Mouse (Mus musculus): ENCODE results near the gene Aprt.

Gene Aprt

DNA sequence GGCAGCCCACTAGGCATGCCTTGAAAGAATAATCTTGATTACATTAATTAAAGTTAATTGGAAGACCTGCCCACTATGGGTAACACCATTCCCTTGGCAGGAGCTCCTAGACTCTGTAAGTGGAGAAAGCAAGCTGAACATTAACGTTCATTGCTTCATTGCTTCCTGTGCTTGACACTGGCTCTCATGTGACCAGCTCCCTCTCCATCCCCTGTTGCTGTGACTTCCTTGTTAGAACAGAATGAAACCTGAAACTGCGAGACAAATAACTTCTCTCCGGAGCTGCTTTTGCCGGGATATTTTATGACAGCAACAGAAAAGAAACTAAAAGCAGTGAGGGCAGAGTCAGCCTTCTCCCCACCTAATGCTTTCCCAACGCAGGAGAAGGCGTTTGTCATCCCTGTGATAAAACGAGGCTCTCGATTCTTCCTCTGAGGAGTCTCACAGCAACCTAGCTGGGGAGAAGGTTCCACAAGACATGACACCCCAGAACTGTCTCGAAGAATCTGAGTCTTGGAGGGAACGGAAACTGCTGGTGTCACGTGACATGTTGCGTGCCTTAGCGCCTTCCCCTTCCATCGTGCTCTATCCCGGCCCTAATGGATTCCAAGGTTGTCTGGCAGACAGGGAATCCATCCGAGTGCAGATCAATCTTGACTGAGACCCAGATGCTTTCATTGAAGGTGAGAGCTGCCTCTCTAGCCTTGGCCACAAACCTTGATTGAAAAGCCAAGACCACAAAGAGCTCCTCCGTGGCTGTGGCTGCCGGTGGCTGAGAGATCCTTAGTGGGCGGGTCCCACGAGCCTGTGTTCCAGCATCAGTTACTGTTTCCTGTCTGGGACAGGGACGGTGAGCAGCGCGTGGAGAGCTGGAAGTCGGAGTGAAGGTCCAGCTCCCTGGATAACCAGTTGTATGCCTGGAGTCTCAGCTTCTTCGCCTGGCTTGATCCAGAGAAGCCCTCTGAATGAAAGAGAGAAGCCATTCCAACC is 12.1 kb downstream of the Aprt start:
- no peak for DNase-seq (ENCODE audit: low spot score)

DNA sequence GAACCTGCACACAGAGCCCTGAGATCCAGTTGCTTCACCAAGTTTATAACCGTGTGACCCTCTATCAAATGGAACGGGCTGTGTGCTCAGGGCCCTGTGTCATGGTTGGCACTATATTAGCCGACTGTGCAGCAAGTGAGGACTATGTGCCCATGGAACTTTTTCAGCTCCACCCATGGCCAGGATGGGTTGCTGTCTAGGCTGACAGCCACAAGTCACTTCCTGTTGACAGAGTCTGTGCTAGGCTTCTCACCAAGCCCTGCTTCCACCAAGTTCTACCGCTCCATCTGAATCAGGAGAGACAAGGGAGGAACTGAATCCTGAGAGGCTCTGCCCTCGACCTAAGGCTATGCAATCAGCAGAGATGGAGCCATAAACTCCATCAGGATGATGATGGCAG is 15.5 kb downstream of the Aprt start:
- DNase-seq (ENCODE audit: low spot score): no peak

DNA sequence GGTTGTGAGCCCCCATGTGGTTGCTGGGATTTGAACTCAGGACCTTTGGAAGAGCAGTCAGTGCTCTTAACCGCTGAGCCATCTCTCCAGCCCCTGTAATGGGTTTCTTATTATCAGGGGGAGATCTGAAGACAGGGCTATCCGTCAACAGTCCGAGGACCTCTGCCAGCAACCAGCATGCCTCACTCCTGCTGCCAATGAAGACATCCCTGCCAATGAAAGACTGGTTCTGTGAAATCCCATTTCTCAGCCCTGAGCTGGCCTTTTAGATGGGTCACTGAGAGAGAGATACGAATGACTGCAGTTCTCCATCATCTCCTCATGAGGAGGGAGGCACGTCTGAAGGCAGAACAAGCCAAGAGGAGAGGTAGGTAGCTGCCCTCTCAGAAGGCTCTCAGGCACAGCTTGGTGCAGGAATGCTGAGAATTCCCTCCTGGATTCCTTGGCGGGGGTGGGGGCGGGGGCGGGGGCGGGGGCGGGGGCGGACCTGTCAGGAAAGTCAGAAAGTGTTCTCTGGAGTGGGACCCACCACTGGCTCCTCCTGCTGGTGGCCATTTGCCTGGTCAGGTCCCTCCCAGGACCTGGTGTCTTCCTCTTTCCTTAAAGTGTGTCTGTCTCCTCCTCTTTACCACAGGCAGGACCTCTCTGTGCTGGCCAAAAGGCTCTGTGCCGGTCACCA is 17.9 kb downstream of the Aprt start:
- DNase-seq (ENCODE audit: low spot score): no peak

DNA sequence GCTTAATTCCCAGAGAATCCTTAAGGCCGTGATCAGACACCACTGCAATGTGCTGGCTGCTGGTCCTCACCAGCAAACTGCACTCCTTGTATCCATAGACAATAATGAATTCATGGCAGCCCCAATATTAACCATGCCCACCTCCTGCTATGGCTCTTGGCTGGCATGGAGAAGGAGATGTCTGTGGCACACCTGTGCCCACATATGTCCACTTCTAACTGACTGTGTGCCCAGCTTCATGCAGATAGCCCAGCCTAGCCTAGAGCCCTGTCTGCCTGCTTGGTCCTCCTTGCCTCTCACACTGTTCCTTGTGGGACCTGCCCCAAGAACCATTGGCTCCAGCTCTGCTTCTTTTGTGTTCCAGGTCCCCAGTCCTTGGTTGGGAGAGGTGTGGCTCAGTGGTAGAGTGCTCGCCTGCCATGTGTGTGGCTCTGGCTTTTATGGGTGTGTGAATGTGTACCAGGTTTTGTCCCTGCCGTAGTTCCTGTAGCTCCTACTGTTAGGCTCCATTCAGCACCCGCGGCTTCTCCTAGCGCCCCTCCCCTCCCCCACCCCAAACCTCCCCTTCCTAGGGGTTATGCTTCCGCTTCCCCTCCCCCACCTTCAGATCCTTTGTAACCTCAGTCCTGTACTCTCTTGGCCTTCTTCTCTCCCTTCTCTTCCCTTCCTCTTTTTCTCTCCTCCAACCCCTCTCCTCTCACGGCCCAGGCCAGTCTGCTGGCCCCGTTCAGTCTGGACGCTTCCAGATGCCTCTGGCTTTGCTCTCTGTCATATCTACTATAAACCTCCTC is 19.3 kb downstream of the Aprt start:
- no peak for DNase-seq (ENCODE audit: low spot score)

DNA sequence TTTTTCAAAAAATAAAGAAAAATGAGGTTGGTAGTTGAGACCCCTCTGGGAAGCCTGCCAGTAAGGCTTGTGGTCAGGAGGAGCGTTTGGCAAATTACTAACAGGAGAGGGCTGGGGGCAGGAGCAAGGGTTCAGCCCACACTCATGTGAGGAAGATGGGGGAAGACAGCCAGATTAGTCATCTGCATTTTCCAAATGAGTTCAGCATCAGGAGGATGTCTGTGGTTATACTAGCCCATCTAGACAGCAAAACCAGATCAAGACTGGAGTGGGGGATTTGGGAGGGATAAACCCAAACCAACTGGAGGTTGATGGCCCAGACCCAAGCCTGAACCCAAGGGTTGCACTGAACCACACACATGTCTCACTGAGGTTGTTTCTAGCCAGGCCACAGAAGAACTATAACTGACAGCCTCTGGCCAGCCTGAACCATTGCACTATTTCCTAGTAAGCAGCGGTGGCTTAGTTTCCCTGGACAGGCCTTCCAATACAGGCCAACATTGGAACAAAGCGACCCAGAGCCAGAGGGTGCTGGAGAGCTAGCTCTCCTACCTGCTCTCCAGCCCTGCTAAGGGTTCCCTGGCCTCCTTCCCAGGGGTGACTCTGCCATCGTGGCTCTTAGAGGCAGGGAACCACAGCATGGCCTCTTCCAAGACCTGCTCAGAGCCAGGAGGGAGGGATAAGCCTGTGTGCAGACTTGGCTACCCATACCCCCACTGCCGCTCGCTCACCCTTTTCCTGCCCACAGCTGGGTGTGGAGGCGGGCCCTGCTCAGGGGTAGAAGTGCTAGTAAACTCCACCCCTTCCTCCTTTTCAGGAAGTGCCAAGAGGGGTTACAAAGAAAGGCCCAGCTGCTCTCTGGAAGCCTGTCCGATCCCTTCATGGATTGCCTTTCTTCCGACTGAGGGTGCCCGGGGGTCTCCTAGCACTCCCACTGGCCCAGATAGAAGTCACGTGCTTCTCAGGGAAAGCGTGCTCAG is 20.4 kb downstream of the Aprt start:
- no peak for DNase-seq (ENCODE audit: low spot score)

DNA sequence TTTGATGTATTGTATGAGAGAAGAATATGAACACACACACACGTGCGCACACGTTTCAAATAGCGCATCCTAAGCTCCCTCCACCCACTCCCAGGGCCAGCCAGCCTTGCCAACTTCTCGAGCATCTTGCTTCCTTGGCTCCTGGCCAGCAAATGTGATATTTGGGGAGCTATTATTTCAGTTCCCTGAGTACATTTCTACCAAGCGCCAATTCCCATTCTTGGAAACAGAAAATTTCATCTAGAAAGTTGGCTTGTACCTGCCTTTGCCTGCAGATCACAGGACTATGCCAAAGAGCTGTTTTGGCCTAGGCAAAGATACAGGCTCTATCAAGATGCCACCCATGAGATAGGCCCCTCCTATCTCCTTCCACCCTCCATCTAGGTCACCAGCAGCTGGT is 21.9 kb downstream of the Aprt start:
- no peak for DNase-seq (ENCODE audit: low spot score)

DNA sequence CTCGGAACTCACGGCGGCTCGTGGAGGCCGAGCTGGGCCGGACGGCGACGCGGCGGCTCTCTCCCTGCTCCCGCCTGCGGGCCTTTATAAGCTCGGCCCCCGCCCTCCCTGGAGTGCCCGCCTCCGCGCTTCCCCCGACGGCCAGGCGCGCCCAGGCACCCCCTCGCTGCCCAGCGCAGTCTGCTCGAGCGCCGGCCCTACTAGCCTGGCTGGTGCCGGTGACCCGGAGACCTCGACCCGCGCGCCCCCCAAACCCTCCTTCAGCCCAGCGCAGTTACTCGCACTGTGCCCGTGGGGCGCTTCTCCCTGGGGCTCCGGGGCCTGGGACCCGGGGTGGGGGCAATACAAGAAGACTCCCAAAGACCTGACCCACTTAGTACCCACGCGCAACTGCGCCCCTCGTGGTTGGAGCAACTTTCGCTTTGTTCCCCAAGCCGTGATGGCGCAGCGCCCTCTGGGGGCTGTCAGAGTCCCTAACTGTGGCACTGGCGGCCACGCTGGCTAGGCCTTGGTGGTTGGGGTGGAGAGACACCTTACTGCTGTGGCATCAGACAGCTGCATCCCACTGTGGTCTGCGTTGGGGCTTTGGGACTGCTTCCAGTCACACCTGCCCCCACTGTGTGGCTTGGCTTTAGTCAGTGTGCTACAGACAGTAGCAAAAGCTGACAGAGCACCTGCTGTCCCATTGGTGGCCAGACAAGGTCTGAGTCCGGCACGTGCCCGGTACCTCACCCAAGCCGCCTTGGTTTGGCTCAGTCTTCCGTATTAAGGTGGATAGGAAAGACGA is 25.3 kb downstream of the Aprt start, which contains the start of gene Piezo1:
Piezo1 (minus strand) TSS at position 65 of the 787 bp plus-strand sequence.
- DNase-seq (ENCODE audit: low spot score): peak; percentile 93

DNA sequence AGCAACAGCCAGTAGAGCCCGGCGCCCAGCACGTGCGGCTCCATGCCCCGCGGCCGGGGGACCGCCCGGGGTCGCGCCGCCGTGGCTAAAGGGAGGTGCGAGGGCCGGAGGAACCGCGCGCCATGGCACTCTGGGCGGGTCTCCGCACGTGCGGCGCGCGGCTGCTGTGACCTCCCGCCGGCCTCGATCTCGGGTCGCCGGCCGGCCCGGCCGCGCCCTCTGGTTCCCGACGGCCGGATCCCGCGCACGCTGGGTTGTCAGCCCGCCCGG is 25.8 kb downstream of the Aprt start:
- DNase-seq (ENCODE audit: low spot score): no peak

DNA sequence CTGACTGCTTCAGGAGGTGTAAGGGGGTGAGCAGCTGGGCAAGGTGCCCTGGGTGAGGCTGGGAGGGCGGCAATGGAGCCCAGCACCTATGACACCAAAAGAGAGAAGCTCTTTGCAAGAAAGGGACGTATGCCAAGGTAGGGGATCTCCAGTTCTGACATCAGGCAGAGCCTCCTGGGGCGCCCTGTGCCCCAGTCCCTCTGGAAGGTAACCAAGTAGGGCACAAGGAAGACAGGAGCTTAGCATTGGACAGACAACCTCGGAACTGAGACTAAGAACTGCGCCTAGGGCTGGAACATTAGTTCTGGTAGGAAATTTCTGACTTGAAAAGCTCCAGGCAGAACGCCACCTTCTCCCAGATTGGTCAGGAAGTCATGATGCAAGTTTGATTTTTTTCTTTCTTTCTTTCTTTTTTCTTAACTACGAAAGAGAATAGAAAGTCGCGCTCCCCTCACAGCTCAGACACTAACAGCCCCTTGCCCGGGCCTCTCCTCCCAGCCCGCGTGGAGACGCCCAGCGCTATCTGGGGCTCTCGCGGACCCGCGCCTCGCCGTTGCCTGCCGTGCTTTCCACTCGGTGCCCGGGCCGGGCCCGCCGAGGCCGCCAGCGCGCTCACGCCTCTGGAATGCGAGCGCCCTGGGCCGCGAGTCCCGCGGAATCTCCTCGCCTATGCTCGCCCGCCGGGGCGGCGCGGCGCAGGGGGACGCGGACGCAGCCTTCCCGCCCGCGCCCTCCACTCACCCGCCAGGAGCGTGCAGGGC is 26.3 kb downstream of the Aprt start:
- DNase-seq (ENCODE audit: low spot score): no peak

DNA sequence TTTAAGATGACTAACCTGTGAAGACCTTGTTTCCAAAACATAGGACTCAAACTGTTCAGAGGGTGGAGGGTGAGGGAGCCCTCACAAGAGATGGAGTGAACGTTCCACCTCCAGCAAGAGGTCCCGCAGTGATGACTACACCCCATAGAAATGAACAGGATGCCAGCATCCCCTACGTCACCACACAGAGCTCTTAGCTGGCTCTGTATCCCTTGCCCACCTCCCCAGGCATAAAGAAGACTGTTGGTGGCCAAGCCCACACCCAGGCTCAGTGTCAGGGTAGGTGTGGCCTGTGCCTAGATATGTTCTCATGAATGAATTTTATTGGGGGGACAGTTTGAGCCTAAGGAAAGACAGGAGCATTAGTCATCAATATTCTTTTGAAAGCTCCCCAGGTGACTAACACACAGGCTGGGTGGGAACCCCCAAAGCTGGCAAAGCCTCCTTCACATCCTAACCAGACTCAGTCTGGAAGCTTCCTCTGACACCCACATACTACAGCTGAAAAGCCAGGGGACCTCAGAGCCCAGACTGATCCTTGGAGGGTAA is 27.7 kb downstream of the Aprt start:
- no peak for DNase-seq (ENCODE audit: low spot score)

DNA sequence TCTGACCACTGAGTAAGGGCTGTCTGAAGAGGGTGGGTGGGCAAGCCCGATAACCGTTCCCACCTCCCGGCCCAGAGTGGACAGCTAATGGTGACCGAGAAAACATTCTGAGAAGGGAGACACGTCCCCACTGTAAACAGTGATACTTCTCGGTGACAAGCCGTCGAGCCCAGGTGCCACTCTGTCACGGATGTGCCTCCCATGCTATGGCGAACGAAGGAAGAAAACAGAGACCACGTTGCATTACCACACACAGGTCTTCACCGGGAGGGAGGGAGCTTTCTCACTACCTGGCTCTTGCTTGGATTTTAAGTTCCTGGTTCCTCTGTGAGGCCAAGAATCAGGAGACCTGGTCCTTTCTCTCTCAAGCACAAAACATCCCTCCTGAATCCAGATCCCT is 28.4 kb downstream of the Aprt start:
- DNase-seq (ENCODE audit: low spot score): no peak

DNA sequence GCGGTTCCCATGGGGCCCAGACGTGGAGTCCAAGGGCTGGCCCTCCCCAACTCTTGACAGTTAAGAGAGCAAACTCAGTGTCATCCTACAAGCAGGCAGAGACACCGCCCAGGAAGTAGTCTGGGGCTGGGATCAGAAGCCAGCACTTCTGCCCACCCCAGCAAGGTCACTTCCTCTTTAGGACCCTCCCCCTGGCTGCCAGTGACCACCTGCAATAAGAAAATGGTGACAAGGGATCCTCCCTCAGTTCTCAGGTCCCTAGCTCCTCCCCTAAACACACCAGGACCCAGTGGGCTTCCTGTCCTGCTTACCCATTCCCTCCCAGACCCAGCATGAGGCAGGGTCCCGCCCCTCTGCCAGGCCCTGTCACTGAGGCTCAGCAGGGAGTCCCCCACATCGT is 28.9 kb downstream of the Aprt start:
- peak; percentile 60 for DNase-seq (ENCODE audit: low spot score)

DNA sequence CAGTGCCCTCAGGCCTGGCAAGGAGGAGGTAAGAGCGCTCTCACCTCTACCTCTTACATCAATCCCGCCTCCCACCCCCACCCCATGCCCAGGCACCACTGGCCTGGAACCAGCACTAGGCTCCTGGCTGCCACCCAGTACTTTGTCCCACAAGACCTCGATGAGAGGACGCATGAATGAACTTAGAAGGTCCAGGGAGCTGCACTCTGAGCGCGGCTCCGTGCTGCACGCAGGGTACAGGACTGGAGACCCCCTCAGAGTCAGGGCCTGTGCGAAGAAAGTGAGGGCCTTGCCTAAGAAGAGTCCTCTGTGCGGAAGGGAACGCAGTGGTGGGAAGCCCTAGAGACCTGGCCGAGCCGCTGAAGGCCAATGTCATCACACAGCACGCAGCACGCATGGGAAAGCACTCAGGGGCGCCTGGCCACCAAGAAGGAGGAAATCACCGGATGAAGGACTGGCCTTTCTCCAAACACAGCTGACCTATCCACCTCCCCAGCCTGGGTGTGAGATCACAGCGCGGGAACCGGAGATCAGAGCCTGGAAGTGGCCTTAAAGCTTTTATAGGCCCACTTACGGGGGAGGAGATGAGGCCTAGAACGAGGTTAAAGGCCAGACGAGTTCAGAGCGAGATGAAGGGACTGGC is 29.8 kb downstream of the Aprt start:
- no peak for DNase-seq (ENCODE audit: low spot score)

DNA sequence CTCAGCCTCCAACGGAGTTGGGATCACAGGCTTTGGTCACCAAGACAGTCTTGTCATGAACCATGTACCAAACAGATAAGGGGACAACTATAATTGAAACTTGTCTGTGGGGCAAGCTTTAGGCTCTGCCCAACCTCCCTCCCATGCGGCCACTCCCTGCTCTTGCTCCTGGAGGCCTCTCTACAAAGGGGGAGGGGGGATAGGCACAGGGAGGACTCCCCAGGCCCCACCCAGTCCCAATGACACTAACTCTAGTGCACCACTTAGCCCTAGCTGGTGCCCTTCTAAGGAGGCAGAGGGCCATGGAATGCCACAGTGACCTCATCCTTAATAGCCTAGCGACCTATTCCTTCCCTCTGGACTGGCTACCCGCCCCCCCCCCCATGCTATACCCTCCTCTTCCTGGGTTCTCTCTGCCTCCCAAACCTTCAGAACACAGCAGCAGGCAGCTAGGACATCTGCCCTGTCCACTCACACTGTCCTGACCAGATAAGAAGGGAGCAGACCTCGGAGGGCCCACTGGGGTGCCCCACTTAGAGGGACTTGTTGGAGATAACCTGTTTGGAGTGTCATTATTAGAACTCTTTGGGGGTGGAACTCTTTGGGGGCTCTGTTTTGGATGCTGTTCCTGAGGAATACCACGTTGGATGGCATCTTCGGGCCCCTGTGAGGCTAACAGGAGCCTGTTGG is 30.5 kb downstream of the Aprt start:
- DNase-seq (ENCODE audit: low spot score): no peak

DNA sequence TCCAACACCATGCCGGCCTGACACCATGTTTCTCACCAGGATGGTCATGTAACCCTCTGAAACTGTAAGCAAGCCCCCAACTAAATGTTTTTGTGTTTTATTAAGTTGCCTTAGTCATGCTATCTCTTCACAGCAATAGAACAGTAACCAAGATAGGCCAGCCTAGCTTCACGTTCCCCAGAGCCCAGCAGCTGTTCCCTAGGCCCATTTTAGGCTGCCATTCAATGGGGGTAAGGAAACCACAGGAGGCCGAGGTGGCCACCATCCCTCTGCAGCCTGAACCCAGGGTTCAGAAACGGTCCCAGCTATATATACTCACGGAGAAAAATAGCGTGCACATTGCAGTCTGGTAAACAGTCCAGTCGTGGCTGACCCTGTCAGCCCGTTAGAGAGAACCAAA is 32.6 kb downstream of the Aprt start:
- DNase-seq (ENCODE audit: low spot score): no peak

DNA sequence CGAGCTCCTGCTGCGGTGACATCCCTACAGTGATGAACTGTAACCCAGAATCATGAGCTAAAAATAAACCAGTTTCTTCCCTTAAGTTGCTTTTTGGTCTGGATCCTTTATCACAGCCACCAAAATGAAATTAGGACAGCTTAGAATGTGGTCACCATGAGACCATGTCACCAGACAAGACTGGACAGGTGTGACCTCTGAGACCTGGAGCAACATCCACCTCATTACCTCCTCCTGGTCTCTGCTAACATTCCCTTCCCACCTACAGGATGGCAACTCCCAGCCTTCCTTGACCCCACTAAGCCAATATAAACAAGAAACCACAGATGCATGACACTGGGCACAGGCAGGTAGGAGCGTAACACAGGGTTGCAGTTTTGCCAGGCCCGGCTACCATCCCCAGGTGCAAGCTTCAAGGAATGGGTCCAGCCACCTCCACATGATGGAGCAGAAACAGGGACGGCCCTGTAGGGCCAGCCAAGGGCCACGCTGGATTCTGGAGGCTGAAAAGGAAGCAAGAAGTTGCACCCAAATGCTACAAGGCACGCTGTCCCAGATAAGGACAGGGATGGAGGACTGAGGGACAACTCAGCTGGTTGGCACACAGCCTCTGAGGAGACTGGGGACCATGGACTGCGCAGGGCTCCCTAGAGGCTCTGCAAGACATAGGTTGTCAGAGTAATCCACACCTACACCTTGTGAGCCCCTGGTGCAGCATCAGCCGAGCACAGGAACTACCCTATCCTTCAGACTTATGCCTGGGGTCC is 38.2 kb downstream of the Aprt start:
- DNase-seq (ENCODE audit: low spot score): no peak

DNA sequence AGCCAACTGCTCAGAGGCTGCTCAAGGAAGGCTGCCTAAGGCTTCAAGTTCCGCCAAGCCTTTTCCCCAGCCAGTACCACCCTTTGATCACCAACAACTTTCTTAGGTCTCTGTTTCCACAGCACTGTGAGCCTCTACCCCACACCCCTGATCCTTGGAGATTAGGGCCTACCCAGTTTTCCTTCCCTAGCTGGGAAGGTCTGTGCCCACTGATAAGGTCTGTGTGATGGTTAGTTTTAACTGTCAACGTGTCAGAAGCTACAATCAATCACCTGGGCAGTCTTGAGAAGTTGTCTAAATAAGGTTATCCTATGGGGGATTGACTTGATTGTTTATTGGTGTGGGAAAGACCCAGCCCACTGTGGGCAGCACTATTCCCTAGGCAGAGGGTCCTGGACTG is 38.9 kb downstream of the Aprt start:
- no peak for DNase-seq (ENCODE audit: low spot score)

DNA sequence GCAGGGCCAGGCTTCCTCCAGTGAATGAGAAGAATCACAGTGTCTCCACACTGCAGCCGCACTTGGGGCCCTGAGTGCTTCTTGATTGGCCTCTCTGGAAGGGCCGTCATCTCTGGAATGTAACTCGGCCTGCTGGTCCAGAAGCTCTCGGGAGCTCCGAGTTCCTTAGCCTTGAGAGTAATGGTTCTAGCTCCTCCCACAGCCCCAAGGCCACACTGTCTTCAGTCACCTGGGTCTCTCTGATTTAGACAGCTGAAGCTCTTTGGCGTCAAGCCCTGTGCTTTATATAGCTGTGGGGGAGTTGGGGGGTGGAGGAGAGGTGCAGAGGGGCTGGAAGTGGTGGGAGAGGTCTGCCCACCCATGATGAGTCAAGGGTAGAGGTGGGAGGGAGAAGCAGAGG is 39.7 kb downstream of the Aprt start:
- no peak for DNase-seq (ENCODE audit: low spot score)
